Mouse (Mus musculus): ENCODE data around the gene Gnao1. TPM values are rescaled to one million over a fixed set of nuclear protein-coding genes. Genes with fewer than 3 reads are reported as not detected.

Gene Gnao1
- polyA plus RNA-seq, 1 experiment from 2014 or later, result 1.2 TPM

DNA sequence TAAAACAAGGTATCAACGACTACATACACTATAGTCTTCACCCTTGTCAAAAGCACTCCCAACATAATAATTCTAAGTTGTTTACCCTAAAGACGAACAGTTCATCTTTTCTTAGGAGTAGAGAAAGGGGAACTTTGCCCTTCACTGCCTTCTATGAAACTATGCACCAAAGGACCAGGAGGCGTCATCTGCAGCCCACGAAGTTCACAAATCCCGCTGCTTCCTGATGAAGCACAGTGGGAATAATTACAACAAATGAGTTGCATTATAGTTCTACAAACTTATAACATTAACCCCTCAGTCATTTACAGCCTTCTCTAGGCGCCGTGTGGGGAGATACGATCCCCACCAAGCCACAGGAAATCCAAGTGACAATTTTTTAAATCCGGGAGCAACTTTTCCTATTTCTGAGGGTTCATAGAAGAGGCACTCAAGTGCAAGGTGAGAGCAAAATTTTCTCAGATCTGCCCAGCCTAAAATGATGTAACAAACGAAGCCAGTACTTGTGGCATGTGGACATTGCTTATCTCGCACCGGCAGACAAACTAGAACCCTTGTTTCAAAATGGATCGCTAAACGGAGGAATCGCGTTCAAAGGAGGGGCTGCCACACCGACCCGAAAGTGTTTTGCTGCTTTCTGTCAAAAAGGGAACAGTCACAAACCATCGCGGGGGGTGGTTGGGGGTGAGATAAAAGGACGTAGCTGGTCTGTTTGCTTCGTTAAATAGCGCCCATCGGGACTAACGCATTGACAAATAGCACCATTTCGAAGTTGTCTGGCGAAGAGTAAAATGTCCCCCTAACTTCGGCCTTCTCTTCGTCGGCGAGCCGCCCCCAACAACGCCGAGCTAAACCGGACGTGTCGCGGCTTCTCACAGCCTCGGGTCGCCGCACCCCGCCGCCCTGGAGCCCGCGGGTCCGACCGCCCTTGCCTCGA, 201.6 kb downstream of the Gnao1 start:
- WGBS, result 5% methylated on average over 48 of the region's 48 CpGs
- DNase-seq (ENCODE audit: low spot score), result no peak
- H3K27ac ChIP-seq, result peak overlapping the region; percentile 97
- H3K36me3 ChIP-seq, result peaks cover 14% of the 10 kb centered on the region
- peaks cover 28% of the 10 kb centered on the region for H3K4me1 ChIP-seq
- no peaks in the 10 kb centered on the region for H3K27me3 ChIP-seq (ENCODE audit: low read depth, poor library complexity, severe bottlenecking)
- H3K9me3 ChIP-seq (replicated peaks), result no peaks in the 10 kb centered on the region
- H3K4me3 ChIP-seq, result peak overlapping the region; percentile 93

DNA sequence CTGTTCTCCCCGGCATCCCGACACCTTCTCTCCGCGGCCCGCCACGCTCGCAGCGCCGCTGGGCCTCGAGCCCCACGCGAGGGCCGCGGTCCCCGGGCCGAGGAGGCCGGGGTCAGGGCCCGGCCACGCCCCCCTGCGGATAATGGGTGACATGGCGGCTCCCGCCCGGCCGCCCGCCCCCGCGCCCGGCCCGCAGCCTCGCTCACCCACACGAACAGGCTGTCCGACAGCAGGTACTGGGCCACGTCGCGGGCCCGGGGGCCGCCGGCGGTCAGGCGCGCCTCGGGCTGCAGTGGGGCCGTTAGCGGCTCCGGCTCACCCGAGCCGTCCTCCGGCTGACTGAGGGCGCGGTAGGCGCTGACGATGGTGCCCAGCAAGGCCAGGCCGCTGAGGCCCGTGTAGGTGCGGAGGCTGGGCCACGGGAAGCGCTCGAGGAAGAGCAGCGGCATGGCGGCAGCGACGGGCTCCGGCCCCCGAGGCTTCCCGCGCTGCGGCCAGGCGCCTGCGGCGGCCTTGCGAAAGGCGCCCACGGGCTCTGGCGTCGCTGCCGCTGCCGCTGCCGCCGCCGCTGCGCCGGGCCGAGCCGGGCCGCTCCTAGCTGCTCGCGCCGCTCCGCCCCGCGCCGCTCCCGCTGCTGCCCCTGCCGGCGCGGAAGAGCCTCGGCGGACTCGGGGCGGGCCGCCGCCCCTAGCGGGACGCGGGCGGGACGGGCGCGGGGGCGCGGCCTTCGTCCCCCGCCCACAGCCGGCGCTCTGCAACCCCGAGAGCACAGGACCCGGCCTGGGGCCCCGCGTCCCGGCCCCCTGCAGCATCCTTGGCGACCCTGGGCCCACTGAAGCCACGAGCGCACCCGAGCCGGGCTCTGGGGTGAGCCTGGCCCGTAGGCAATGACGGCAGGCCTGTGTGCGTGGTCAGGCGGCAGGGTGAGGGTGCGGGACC, 202.5 kb downstream of the Gnao1 start, which contains the start of gene Amfr:
Gene Amfr (minus strand): TSS at position 830 of the 939 bp plus-strand sequence.
- no peaks in the 10 kb centered on the region for H3K9me3 ChIP-seq (replicated peaks)
- H3K36me3 ChIP-seq, result peaks cover 12% of the 10 kb centered on the region; the same call in 1 of the 2 replicates
- peak; percentile 83 for DNase-seq (ENCODE audit: low spot score)
- peak within 1 kb of the TSS; percentile 93 for H3K4me3 ChIP-seq
- no peaks in the 10 kb centered on the region for H3K27me3 ChIP-seq (ENCODE audit: low read depth, poor library complexity, severe bottlenecking)
- peak within 1 kb of the TSS; percentile 97 for H3K27ac ChIP-seq
- WGBS, result 2% methylated on average over 128 of the region's 130 CpGs
- peaks cover 28% of the 10 kb centered on the region for H3K4me1 ChIP-seq

DNA sequence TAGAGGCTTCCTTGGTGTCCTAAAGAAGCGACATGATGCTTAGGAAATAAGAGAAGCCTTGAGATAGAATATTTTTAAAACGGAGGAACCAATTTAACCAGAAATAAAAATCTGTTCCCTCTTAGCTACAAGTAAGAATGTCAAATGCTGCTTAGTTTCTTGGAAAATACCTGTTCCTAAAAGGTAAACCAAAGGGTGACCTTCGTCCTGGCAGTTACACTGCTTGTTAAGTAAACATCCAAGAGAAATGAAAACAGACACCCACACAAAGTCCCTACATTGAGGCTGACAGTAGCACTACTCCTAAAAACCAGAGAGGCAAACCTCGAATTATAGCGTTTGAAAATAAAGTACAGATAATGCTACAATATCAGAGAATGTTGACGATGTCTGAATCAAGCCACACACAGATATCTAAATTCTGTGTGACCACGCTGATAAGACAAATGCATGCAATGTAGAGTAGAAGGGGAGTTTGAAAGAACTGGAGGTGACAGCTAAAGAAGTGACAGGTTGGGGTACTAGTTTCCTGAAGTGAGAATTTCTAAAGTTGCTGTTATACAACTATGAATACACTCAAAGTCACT, 203.4 kb downstream of the Gnao1 start:
- Histone ChIP-seq H3K36me3 (peaks cover 12% of the 10 kb centered on the region; the same call in 1 of the 2 replicates), H3K27me3 (ENCODE audit: low read depth, poor library complexity, severe bottlenecking) (no peaks in the 10 kb centered on the region), H3K4me1 (peaks cover 28% of the 10 kb centered on the region), H3K4me3 (peak overlapping the region; percentile 93), H3K27ac (peak overlapping the region; percentile 97), H3K9me3 (replicated peaks) (no peaks in the 10 kb centered on the region)
- WGBS, result 43% methylated on average over 7 of the region's 7 CpGs
- no peak for DNase-seq (ENCODE audit: low spot score)

Small RNAs within 50 kb of the gene (microRNA-seq; reads per million reads assigned to microRNA genes)
- not detected for gene Gm24159

Other genes starting within 250 kb of the Gnao1 start
- gene Amfr, start 202.9 kb downstream of the Gnao1 start, polyA plus RNA-seq (2016; fragmentation: Nextera tagmentation; extraction: Ambion mirVana), result 35.9 and 39.1 TPM in 2 replicates
- gene Nudt21, start 227.1 kb downstream of the Gnao1 start, polyA plus RNA-seq (2016; fragmentation: Nextera tagmentation; extraction: Ambion mirVana), result 147 and 161 TPM in 2 replicates
- gene Ogfod1, start 227.2 kb downstream of the Gnao1 start, polyA plus RNA-seq (2016; fragmentation: Nextera tagmentation; extraction: Ambion mirVana), result 13.6 and 15.4 TPM in 2 replicates